Mouse (Mus musculus) ES-Bruce4 (cell line): ENCODE data around the gene Stac.

Experiments used
- CTCF ChIP-seq: IDR thresholded peaks from one replicate; pipeline ENCODE4 v1.8.1; 2011; ENCODE audit warnings: low read depth, low read length
- EP300 ChIP-seq: IDR thresholded peaks from 2 replicates; pipeline ENCODE4 v1.6.1; 2011; ENCODE audit warnings: low read depth, low read length; ENCODE audit not compliant: insufficient read depth
- POLR2A ChIP-seq: IDR thresholded peaks from one replicate; pipeline ENCODE4 v1.8.1; 2011; ENCODE audit warnings: low read length; ENCODE audit not compliant: insufficient read depth

- no peak for TF ChIP-seq CTCF
- TF ChIP-seq POLR2A: no peak
- TF ChIP-seq EP300: no peak
Measured at GRCm38 (mm10) chr9:111556699-111557098, 133.4 kb downstream of the Stac start.
